Mouse (Mus musculus): ENCODE data around the gene Dlg2.

The Dlg2 gene

GRCm38 (mm10) chr7:91456796-91457195, 980.3 kb downstream of the Dlg2 start:
- DNase-seq, result no peak

GRCm38 (mm10) chr7:91457207-91457606, 980.7 kb downstream of the Dlg2 start:
- DNase-seq, result peak; percentile 89 to 90

- no peak for DNase-seq
These were observed 984.9 kb downstream of the Dlg2 start for GRCm38 (mm10) chr7:91461352-91461751.

- DNase-seq, result no peak
These were observed 986.8 kb downstream of the Dlg2 start for GRCm38 (mm10) chr7:91463256-91463655.

- DNase-seq, result no peak
These were observed 990.6 kb downstream of the Dlg2 start for GRCm38 (mm10) chr7:91467061-91467460.

- DNase-seq, result no peak
These were observed 1002.7 kb downstream of the Dlg2 start for GRCm38 (mm10) chr7:91479145-91479544.

GRCm38 (mm10) chr7:91481574-91482197, 1005.2 kb downstream of the Dlg2 start:
- no peak for DNase-seq

- no peak for DNase-seq
These were observed 1016.8 kb downstream of the Dlg2 start for GRCm38 (mm10) chr7:91493234-91493633.

GRCm38 (mm10) chr7:91495526-91495925, 1019.1 kb downstream of the Dlg2 start:
- DNase-seq, result peak in 1 of 2 experiments; percentile 5

- DNase-seq, result no peak
These were observed 1034.6 kb downstream of the Dlg2 start for GRCm38 (mm10) chr7:91511119-91511518.

- peak; percentile 35 to 62 for DNase-seq
These were observed 1038.0 kb downstream of the Dlg2 start for GRCm38 (mm10) chr7:91514445-91514844.

GRCm38 (mm10) chr7:91516225-91516624, 1039.8 kb downstream of the Dlg2 start:
- DNase-seq, result no peak

- no peak for DNase-seq
These were observed 1049.4 kb downstream of the Dlg2 start for GRCm38 (mm10) chr7:91525859-91526258.

- peak; percentile 68 for DNase-seq
These were observed 1066.3 kb downstream of the Dlg2 start for GRCm38 (mm10) chr7:91542597-91543285.

- DNase-seq, result no peak
These were observed 1066.8 kb downstream of the Dlg2 start for GRCm38 (mm10) chr7:91543286-91543650.

- DNase-seq, result no peak
These were observed 1068.1 kb downstream of the Dlg2 start for GRCm38 (mm10) chr7:91544600-91544999.

- DNase-seq, result no peak
These were observed 1072.3 kb downstream of the Dlg2 start for GRCm38 (mm10) chr7:91548796-91549195.

- DNase-seq, result no peak
These were observed 1081.1 kb downstream of the Dlg2 start for GRCm38 (mm10) chr7:91557582-91557981.

GRCm38 (mm10) chr7:91567423-91567822, 1091.0 kb downstream of the Dlg2 start:
- no peak for DNase-seq

GRCm38 (mm10) chr7:91570969-91571368, 1094.5 kb downstream of the Dlg2 start:
- DNase-seq, result peak; percentile 16 to 30

- DNase-seq, result peak; percentile 99
These were observed 1096.2 kb downstream of the Dlg2 start for GRCm38 (mm10) chr7:91572666-91573065.

GRCm38 (mm10) chr7:91573321-91573720, 1096.8 kb downstream of the Dlg2 start:
- peak; percentile 44 to 57 for DNase-seq

- DNase-seq, result peak; percentile 43 to 68
These were observed 1099.7 kb downstream of the Dlg2 start for GRCm38 (mm10) chr7:91576216-91576615.

GRCm38 (mm10) chr7:91582203-91582602, 1105.7 kb downstream of the Dlg2 start:
- DNase-seq, result peak; percentile 50 to 55

GRCm38 (mm10) chr7:91583566-91583965, 1107.1 kb downstream of the Dlg2 start:
- no peak for DNase-seq

All from cerebellum, postnatal 14 days (tissue).